Mouse (Mus musculus) 3T3-L1 (cell line): ENCODE data around the gene Rln3.

Source experiments
- DNase-seq: peaks from one replicate; pipeline ENCODE4 v3.0.0-alpha.2; 2015; ENCODE audit warnings: low read depth, low spot score

Gene Rln3

GRCm38 (mm10) chr8:84044900-84045299, at the start of gene Rln3:
Rln3 (minus strand) TSS chr8:84045000.
- no peak for DNase-seq

- DNase-seq: peak; percentile 36
These were observed 45.8 kb upstream of the Rln3 start for GRCm38 (mm10) chr8:84090585-84090984.

GRCm38 (mm10) chr8:84089277-84089676, 44.5 kb upstream of the Rln3 start:
- no peak for DNase-seq

- no peak for DNase-seq
These were observed 43.0 kb upstream of the Rln3 start for GRCm38 (mm10) chr8:84087821-84088220.

GRCm38 (mm10) chr8:84087156-84087555, 42.4 kb upstream of the Rln3 start:
- DNase-seq: no peak

GRCm38 (mm10) chr8:84084341-84085115, 39.7 kb upstream of the Rln3 start:
- DNase-seq: no peak

- no peak for DNase-seq
These were observed 39.0 kb upstream of the Rln3 start for GRCm38 (mm10) chr8:84083829-84084241.

- DNase-seq: no peak
These were observed 34.4 kb upstream of the Rln3 start for GRCm38 (mm10) chr8:84079206-84079605.

GRCm38 (mm10) chr8:84076849-84077248, 32.0 kb upstream of the Rln3 start:
- no peak for DNase-seq

GRCm38 (mm10) chr8:84076412-84076811, 31.6 kb upstream of the Rln3 start:
- DNase-seq: no peak

- no peak for DNase-seq
These were observed 28.6 kb upstream of the Rln3 start for GRCm38 (mm10) chr8:84073230-84073976.

GRCm38 (mm10) chr8:84072321-84072720, 27.5 kb upstream of the Rln3 start:
- DNase-seq: no peak

GRCm38 (mm10) chr8:84071921-84072320, 27.1 kb upstream of the Rln3 start:
- DNase-seq: no peak

GRCm38 (mm10) chr8:84070667-84071066, 25.9 kb upstream of the Rln3 start:
- no peak for DNase-seq

GRCm38 (mm10) chr8:84070241-84070640, 25.4 kb upstream of the Rln3 start:
- no peak for DNase-seq

GRCm38 (mm10) chr8:84069750-84070149, 24.9 kb upstream of the Rln3 start:
- DNase-seq: no peak

- no peak for DNase-seq
These were observed 24.4 kb upstream of the Rln3 start for GRCm38 (mm10) chr8:84069169-84069568.

- no peak for DNase-seq
These were observed 23.7 kb upstream of the Rln3 start for GRCm38 (mm10) chr8:84068316-84069035.

- no peak for DNase-seq
These were observed 23.1 kb upstream of the Rln3 start for GRCm38 (mm10) chr8:84067911-84068310.

- peak; percentile 87 for DNase-seq
These were observed 22.3 kb upstream of the Rln3 start for GRCm38 (mm10) chr8:84067047-84067573.

- DNase-seq: peak; percentile 100
These were observed 21.6 kb upstream of the Rln3 start, which contains the start of gene Rfx1 for GRCm38 (mm10) chr8:84066291-84066930. Rfx1 (plus strand) TSS chr8:84066834.
